Mouse (Mus musculus): ENCODE data around the gene Mob1a.

DNA sequence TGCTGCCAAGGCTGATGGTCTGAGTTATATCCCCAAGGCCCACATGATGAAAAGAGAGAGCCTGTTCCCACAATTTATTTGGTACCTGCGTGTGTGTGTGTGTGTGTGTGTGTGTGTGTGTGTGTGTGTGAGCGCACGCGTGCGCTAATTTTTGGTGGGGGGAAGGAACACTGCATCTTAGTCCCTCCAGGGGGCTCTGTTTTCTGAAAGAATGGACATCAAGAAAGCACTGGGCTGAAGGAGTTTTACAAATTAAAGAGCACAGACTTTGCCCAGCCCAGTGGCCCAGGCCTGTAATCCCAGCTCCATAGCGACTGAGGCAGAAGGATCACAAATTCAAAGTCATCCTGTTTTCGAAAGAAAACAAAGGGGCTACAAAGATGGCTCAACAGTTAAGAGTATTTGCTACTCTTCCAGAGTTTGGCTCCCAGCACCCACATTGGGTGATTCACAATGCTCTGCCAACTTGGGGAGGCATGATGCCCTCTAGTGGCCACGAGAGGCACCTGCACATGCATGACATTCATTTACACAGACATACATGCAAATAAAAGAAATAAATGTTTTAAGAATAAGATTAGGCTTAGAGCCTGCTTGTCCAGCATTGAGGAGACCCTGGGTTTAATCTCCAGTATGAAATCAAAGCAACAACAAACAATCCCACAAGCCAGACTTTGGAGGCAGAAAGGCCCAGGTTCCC is 45.4 kb upstream of the Mob1a start:
- TF ChIP-seq CTCF (IDR thresholded peaks at IDR 0.05; ENCODE audit: extremely low read depth, insufficient read length, insufficient replicate concordance, low read depth, low read length) (peak; percentile 69; the same call in 1 of the 2 replicates), POLR2A (IDR thresholded peaks at IDR 0.05; ENCODE audit: low read depth, low read length) (no peak)
